ENCODE assay signal across 16 mouse cellular contexts in the genomic region with DNA sequence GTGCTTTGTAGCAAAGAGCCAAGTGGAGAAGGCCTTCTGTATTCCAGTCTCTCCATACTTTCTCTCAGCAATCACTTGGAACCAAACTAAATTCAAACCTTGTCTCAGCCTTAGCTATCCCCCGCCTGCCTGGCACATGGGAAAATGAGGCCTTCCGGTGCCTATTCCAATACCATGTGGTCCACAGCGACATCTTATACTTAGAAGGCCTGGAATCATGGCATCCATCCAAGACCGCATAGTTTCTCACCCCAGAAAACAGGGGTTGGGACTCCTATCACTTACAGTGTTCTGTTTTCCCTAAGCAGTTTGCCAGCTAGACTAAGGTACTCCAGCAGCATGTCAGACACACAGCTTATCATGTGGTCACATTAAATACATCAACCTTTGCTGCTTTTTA.
"Had no signal": no experiment of that assay in that cellular context is flagged by ENCODE, and none has a peak within 500 bp of the region (broad histone marks: within the 10 kb centered on the region; RNA-seq: fewer than 3 reads in every experiment).

No protein-coding gene starts in this region.

- H3K4me3 ChIP-seq: liver, embryonic 15.5 days; megakaryocyte, embryonic 14.5 days; midbrain, embryonic 13.5 days; midbrain, embryonic 15.5 days; neural tube, embryonic 13.5 days; stomach, embryonic 15.5 days had no signal

- H3K4me1 ChIP-seq: liver, embryonic 15.5 days; megakaryocyte, embryonic 14.5 days; midbrain, embryonic 13.5 days; midbrain, embryonic 15.5 days; neural tube, embryonic 13.5 days; stomach, embryonic 15.5 days had no signal

- DNase-seq: liver, postnatal 0 days; lung, adult 2 months; lung, postnatal 10 days; lung, postnatal 36 days; right cerebral cortex, postnatal 14 days; thymus, postnatal 14 days; thymus, postnatal 36 days had no signal

- H3K36me3 ChIP-seq: liver, embryonic 15.5 days; midbrain, embryonic 13.5 days; midbrain, embryonic 15.5 days; neural tube, embryonic 13.5 days; stomach, embryonic 15.5 days had no signal

- ATAC-seq: liver, postnatal 0 days; midbrain, embryonic 13.5 days; midbrain, embryonic 15.5 days had no signal

- H3K9me3 ChIP-seq: liver, embryonic 15.5 days; megakaryocyte, embryonic 14.5 days; midbrain, embryonic 13.5 days; midbrain, embryonic 15.5 days; neural tube, embryonic 13.5 days; stomach, embryonic 15.5 days had no signal

- H3K27me3 ChIP-seq: liver, embryonic 15.5 days; megakaryocyte, embryonic 14.5 days; midbrain, embryonic 13.5 days; midbrain, embryonic 15.5 days; neural tube, embryonic 13.5 days; stomach, embryonic 15.5 days had no signal

- H3K9ac ChIP-seq: liver, embryonic 15.5 days; liver, postnatal 0 days; midbrain, embryonic 13.5 days; midbrain, embryonic 15.5 days; neural tube, embryonic 13.5 days; stomach, embryonic 15.5 days had no signal

- H3K4me2 ChIP-seq: liver, embryonic 15.5 days; midbrain, embryonic 11.5 days; midbrain, embryonic 13.5 days; midbrain, embryonic 15.5 days; neural tube, embryonic 13.5 days; stomach, embryonic 15.5 days had no signal

- H3K27ac ChIP-seq: liver, embryonic 15.5 days; macrophage; midbrain, embryonic 13.5 days; midbrain, embryonic 15.5 days; neural tube, embryonic 13.5 days; stomach, embryonic 15.5 days; stomach, postnatal 0 days had no signal
